Mouse (Mus musculus): ENCODE data around the gene Tm2d3.

The Tm2d3 gene

GRCm38 (mm10) chr7:65690869-65691268 is at the start of gene Tm2d3:
Tm2d3 (plus strand) TSS chr7:65691169.
- DNase-seq (ENCODE audit: low read depth), result no peak

- DNase-seq (ENCODE audit: low read depth), result peak; percentile 43
Observed at GRCm38 (mm10) chr7:65642371-65643304, 48.3 kb upstream of the Tm2d3 start.

- peak; percentile 18 for DNase-seq (ENCODE audit: low read depth)
Observed at GRCm38 (mm10) chr7:65643861-65644421, 47.0 kb upstream of the Tm2d3 start.

GRCm38 (mm10) chr7:65644643-65645351 is 46.2 kb upstream of the Tm2d3 start, which contains the start of gene Tarsl2:
Tarsl2 (plus strand) TSS chr7:65644898.
- peak; percentile 96 for DNase-seq (ENCODE audit: low read depth)

GRCm38 (mm10) chr7:65645996-65646395 is 45.0 kb upstream of the Tm2d3 start:
- no peak for DNase-seq (ENCODE audit: low read depth)

GRCm38 (mm10) chr7:65650662-65651061 is 40.3 kb upstream of the Tm2d3 start:
- DNase-seq (ENCODE audit: low read depth), result no peak

- DNase-seq (ENCODE audit: low read depth), result no peak
Observed at GRCm38 (mm10) chr7:65657490-65658120, 33.4 kb upstream of the Tm2d3 start.

- DNase-seq (ENCODE audit: low read depth), result no peak
Observed at GRCm38 (mm10) chr7:65663225-65663790, 27.7 kb upstream of the Tm2d3 start.

- DNase-seq (ENCODE audit: low read depth), result no peak
Observed at GRCm38 (mm10) chr7:65663886-65664285, 27.1 kb upstream of the Tm2d3 start.

- no peak for DNase-seq (ENCODE audit: low read depth)
Observed at GRCm38 (mm10) chr7:65667491-65667890, 23.5 kb upstream of the Tm2d3 start.

- DNase-seq (ENCODE audit: low read depth), result no peak
Observed at GRCm38 (mm10) chr7:65678050-65678449, 12.9 kb upstream of the Tm2d3 start.

GRCm38 (mm10) chr7:65678900-65679595 is 11.9 kb upstream of the Tm2d3 start:
- no peak for DNase-seq (ENCODE audit: low read depth)

- peak; percentile 55 for DNase-seq (ENCODE audit: low read depth)
Observed at GRCm38 (mm10) chr7:65681166-65681565, 9.8 kb upstream of the Tm2d3 start.

GRCm38 (mm10) chr7:65684256-65684835 is 6.6 kb upstream of the Tm2d3 start:
- DNase-seq (ENCODE audit: low read depth), result no peak

- no peak for DNase-seq (ENCODE audit: low read depth)
Observed at GRCm38 (mm10) chr7:65686664-65687063, 4.3 kb upstream of the Tm2d3 start.

GRCm38 (mm10) chr7:65691929-65692605 is 1.1 kb downstream of the Tm2d3 start:
- no peak for DNase-seq (ENCODE audit: low read depth)

- DNase-seq (ENCODE audit: low read depth), result no peak
Observed at GRCm38 (mm10) chr7:65692883-65693282, 1.9 kb downstream of the Tm2d3 start.

- peak; percentile 90 for DNase-seq (ENCODE audit: low read depth)
Observed at GRCm38 (mm10) chr7:65693301-65693821, 2.4 kb downstream of the Tm2d3 start.

- DNase-seq (ENCODE audit: low read depth), result peak; percentile 49
Observed at GRCm38 (mm10) chr7:65696450-65696849, 5.5 kb downstream of the Tm2d3 start.

GRCm38 (mm10) chr7:65702076-65702475 is 11.1 kb downstream of the Tm2d3 start:
- no peak for DNase-seq (ENCODE audit: low read depth)
